Mouse (Mus musculus) heart, postnatal 4 days (tissue): ENCODE data around the gene Slc6a16. TPM values are rescaled to one million over a fixed set of nuclear protein-coding genes. Genes with fewer than 3 reads are reported as not detected.

Source experiments
- DNase-seq: peaks from one replicate; pipeline ENCODE4 v3.0.0; 2021
- total RNA-seq, 2 experiments: library from RNA; stranded (reverse); gene quantifications; 2 replicates each; pipeline ENCODE4 v1.2.3; 2021

The Slc6a16 gene
- total RNA-seq, 2 experiments from 2014 or later = 0.18 TPM; not detected in 1

DNA sequence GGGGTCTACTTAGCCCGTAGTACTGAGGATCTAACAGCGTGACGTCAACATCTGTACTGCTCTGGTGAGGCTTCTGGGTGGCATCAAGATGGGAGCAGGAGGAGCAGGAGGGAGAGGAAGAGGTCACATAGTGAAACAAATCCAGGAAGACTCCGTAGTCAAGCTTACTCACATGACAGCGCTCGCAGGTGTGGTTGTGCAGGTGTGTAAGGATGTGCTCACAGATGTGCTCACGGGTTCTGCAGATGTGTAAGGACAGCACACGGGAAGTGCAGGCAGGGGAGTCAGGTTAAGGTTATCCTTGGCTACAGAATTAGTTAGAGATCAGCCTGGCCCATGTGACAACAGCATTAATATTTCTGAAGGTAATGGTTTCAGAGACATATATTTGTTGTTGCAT is 12.9 kb downstream of the Slc6a16 start:
- DNase-seq = no peak

DNA sequence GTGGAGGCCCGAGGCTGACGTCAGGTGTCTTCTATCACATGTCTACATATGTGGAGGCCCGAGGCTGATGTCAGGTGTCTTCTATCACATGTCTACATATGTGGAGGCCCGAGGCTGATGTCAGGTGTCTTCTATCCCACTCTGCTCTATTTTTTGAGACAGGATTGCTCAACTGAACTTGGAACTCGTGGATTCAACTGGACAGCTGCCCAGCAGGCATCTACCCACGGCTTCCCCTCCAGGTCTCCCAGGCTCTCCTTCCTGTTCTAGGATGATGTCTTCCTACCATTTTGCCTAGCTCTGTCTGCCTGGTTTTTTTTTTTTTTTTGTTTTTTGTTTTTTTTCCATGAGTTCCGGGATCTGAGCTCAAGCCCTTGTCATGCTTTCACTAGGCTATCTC is 14.9 kb downstream of the Slc6a16 start:
- DNase-seq = peak; percentile 40

DNA sequence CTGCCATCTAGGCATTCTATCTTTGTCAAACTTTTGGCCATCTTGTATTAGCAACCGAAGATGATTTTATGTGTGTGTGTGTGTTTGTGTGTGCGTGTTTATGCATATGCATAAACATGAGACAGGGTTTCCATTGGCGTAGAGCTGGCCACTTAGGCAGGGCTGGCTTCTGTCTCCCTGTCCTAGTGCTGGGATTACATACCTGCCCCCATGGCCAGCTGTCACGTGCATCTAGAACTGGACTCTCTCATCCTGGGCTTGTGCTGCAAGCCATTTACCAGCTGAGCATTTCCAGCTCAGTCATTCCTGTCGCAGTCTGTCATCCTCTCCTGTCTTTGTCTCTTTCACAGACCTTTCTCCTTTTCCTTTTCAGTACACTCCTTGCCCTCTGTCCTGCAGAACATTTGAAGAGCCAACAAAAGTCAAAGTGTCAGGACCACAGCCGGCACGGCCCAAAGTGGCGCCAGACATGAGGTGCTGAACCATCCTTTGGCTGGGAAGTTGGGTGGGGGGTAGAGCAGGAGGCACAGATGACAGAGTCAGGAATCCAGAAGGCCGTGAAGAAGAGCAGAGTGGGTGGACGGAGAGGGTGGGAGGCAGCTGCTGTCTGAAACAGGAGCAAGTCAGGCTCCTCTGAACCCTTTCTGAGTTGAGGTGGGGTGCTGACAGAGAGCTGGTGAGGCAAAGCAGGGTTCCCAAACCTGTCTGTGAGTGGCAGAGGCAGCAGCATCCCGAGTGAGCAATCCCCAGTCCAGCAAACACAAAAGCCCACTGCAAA is 16.4 kb downstream of the Slc6a16 start:
- DNase-seq = no peak

DNA sequence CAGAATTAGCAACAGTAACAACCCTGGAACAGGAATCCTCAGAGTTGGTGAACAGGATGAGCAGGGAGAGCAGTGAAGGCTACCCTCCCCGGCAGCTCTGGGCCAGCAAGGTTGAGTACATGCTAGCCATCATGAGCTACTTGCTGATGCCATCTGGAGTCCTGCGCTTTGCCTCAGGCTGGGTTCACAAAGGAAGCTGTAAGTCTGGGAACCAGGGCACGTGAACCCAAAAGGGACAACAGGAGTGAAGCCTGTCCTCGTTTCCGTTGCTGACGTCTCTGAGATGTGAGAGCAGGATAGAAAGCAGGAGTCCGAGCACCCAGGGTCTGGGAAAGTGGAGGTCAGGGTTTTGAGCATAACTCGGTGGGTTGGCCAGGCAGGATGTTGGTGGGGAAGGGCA is 18.4 kb downstream of the Slc6a16 start:
- DNase-seq = no peak

DNA sequence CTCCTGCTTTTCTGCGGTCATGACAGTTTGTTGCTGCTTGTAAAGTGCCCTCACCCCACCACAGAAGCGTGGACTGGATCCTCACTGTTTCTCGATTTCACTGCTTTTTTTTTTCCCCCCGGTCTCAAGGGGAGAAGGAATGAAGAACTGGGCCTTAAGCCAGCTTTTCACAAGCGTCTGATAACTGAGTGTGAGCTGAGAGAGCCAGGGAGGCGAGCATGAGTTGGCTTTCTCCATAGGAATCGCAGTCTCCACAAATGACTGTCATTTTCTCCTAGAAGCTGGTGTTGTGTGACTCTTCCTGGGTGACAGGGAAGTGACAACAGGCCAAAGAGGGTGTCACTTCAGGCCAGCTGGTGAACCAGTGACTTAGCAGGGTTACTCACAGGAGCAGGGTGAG is 21.4 kb downstream of the Slc6a16 start:
- peak; percentile 29 for DNase-seq

DNA sequence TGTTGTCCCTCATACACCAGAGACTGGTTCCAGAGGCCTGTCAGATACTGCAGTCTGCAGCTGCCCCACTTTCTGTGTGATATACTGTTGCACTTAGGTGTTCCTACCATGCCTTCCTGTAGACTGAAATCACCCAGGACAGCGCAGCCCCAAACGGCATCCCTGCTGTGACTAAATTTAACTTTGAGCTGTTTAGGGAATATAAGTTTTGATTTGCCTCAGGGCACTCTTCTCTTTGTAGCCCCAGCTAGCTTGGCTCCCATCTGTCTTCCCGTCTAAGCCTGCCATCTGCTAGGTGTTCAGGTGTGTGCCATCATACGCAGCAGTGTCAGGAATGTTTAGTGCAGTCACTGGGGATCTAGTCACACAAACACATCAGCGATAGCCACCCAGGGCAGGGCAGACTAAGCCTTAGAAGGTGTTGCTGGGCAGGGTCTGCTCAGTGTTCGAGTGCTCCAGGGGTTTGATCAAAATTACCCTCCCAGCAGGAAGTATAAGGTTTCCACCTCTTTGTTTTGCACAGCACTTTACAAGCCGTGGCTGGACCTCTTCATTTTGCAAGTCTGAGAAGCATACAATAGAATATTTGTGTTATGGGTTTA is 22.2 kb downstream of the Slc6a16 start:
- DNase-seq = no peak

DNA sequence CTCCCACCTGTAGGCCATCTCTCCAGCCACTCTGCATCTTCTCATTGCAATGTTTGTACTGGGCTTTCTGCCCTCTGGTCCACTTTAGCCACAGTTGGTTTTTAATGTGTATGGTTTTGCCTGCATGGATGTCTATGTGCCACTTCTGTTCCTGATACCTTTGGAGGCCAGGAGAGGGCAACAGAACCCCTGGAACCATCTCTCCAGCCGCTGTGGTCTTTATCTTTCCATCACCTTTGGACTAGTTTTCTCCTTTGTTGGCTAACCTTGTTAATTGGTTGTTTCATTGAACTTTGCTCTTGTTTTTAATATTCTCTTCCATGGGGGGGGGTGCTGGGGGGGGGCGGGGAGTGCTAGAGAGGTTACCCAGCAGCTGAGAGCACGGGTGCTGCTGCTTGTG is 23.5 kb downstream of the Slc6a16 start:
- no peak for DNase-seq

DNA sequence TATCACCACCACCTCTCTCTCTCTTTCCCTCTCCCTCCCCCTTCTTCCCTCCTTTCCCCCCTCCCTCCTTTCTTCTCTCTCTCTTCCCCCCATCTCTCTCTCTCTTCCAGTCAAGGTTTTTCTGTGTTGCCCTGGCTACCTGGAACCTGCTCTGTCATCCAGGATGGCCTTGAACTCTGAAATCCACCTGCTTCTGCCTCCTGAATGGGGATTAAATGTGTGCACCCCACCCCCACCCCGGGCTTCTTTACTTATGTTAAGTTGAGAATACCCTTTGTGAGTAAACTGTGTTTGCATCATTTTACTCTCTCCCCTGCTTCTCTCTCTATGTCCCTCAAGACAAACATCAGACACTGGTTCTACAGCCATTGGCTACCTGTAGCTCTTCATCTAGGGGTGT is 24.6 kb downstream of the Slc6a16 start:
- no peak for DNase-seq

DNA sequence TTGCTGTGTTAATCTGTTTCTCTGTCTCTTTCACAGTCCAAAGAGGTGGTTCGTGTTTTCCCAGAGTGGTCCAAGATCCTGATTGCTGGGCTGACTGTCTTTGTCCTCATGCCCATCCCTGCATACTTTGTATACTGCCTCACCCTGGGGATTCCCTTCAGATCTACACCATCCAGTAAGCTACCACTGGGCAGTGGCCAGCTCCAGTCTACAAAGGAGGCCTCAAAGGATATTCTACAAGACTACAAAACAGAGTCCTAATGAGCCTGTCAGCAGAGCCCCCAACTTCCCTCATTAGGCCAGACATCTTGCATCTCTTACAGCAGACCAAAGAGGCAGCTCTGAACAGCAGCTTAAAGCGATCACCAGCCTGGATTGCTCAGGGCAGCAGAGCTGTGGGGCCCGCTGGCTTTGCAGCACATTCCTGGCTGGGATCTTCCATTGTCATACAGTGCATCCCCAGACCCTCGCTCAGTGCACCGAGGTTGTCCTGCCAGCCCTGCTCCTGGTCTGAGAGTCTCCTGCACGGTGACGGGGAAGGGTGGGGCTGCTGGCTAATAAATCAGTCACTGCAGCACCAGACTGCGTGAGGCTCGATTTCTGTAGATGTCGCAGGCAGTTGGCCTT is 32.0 kb downstream of the Slc6a16 start:
- no peak for DNase-seq

DNA sequence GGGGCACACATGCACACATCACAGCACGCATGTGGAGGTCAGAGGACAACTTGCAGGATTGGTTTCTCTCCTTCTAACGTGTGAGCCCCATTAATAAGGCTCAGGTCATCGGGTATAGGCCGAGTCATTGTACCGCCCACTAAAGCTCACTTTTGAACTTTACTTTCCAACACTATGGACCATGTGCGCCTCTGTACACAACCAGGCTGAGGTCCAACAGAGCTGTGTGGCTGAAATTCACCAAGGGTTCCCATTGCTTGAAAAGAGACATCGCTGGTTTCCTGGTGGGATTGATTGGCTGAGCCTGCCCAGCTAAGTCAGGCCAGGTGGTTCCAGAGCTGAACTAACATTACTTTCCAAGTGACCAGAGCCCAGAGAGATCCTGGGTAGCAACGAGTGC is 32.8 kb downstream of the Slc6a16 start:
- no peak for DNase-seq

DNA sequence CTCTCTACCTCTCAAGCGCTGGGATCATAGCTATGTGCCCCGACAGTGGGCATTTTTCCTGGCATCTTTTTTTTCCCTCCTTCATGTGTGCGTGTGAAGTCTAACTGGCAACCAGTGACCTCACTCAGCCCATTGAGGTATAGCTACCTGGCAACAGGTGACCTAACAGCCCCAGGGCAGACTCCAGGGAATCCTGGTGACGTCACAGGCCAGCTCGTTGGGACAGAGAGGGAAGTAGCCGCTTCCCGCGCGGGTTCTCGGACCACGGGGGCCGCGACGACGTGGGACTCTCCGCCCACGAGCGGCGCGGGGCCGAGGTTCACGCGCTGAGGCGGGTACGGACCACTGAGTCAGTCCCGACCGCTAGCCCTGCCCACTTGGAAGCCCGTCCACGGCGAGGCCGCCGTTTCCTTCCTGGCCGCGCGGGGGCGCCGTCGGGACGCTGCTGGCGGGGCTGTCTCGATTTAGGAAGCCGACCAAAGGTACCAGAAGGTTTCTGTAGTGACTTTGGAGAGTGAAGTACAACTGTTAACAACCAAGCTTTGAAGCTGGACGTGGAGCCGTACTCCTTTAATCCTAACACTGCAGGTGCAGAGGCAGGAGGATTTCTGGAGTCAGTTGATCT is 36.4 kb downstream of the Slc6a16 start, which contains the start of gene Slc6a21:
Slc6a21 (plus strand) TSS at position 378 of the 625 bp plus-strand sequence.
- peak; percentile 83 for DNase-seq

DNA sequence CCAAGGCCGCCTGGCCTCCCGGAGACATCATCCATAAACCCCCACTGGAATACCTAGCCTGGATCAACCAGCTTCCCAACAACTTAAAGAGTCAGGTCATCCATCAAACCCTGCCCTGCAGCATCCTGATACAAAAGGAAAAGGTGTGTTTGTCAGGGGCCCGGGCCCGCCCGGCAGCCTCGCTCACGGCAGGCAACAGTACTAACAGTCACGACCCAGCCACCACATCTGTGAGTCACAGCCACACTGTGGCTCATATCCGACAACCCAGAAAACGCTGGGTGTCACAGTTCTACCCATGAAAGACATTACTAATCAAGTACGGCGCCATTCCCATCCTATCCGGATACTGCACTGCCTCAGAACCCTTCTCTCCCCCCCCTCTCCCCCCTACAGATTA is 45.6 kb downstream of the Slc6a16 start:
- DNase-seq = no peak

DNA sequence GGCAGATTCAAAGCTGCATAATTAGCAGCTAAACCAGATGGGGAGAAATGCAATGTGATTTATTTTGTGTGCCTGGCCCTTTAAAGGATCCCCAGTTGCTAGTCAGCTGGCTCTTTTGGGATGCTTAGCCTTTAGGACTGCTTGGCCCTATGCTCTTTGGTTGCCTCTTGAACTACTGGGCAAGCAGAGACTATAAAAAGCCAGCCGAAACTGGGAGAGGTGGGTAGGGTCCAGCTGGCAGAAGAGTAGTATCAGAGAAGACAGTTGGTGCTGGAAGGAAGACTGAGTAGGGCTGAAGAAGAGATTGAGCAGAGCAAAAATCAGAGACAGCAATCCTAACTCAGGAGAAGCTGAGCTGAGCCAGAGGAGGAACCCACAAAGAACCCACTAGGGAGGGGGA is 55.7 kb downstream of the Slc6a16 start:
- DNase-seq = no peak

DNA sequence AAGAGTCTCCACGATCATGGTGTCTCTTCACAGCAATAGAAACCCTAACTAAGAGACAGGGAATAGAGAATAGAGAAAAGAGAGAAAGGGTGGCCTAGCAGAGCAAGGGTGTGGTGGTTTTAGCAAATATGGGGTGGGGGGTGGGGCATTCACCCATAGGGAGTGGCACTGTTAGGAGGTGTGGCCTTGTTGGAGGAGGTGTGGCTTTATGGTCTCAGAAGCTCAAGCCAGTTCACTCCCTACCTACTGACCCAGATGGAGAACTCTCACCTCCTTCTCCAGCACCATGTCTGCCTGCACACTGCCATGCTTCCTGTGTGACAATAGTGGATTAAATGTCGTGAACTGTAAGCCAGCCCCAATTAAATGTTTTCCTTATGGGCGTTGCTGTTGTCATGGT is 56.7 kb downstream of the Slc6a16 start:
- no peak for DNase-seq

DNA sequence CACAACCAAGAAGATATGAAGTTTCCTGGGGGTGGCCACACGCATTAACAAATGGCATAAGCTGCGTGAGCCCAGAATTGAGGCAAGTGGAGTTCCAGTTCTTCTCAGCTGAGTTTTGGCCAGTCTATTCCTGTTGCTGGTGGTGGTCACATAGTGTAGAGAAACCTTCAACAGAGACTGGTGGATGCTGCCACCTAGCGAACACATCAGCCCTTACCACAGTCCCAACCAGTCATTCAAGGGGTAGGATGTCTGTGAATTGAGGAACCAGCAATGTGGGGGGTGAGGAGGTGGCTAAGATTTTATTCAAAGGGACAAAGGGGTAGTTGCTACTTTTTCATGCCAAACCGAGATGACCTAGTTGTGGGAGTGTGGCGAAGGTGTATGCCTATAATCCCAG is 58.9 kb downstream of the Slc6a16 start:
- DNase-seq = peak; percentile 77

DNA sequence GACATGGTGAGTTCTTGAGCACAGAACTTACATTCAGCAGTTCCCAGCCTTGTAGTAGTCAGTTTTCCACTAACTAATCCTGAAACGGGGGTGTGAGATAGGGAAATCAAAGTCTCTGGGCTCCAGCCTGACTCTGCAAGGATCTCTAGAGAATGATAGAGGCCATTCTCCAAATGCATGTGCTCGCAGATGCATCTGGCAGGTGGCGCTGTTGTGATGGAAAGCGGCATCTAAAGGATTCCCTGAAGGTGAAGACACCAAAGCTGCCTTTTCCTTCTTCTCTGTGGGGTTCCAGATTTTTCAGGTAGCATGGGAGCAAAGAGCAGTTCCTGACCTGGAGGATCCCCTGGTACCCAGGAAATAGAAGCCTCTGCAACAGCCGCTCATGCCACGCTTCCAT is 59.4 kb downstream of the Slc6a16 start:
- peak; percentile 80 for DNase-seq

DNA sequence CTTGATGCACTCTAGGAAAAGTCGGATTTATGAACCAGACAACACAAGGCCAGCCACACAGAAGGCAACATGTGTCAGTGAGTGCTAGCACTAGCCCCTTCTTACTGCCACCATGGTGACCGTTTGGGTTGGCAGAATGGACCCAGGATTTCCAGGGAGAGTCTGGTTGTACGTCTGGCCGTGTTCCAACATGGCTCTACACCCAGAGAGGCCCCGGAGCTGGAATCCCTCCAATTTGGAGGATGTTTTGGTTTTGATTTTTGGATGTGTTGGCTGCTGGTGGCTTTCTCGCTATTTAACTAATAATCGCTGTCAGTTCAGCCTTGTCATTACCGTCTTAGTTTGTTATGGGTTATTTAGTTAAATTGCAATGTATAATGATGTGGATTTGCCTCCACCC is 61.7 kb downstream of the Slc6a16 start:
- no peak for DNase-seq

DNA sequence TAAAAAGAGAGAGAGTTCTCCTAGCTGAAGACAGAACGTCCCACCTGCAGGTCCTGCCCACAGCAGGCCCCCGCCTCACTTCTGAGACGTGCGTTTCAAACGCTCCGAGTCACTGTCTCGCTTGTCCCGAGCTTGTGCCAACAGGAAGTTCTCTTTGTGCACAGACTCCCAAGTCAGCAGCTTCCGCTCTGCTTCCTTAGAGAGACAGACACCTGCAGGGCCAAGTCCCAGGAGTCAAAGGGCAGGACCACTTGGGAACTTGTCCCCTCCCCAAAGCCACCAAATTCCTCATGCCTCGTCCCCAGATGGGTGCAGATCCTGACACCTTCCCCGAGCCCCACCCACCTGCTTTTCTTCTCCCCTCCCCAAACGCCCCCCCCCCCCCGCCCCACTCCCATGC is 64.0 kb downstream of the Slc6a16 start:
- DNase-seq = no peak

DNA sequence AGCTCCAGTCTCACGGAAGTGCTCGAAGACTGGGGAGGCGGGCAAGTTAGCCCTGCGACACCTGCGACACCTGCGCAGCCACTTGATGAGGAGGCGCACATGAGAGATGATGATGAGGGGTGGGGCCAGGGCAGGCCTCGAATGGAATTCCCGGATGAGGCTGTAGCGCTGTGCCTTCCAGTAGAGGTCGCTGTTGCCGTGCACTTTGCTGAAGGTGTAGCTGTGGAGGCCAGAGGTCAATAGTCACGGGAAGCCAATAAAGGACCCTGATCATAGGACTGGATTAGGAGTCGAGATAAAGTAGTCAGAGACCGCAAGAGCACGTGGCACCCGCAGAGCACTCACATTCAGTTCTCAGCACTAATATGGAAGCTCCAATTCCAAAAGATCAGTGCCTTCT is 64.4 kb downstream of the Slc6a16 start:
- peak; percentile 79 for DNase-seq

DNA sequence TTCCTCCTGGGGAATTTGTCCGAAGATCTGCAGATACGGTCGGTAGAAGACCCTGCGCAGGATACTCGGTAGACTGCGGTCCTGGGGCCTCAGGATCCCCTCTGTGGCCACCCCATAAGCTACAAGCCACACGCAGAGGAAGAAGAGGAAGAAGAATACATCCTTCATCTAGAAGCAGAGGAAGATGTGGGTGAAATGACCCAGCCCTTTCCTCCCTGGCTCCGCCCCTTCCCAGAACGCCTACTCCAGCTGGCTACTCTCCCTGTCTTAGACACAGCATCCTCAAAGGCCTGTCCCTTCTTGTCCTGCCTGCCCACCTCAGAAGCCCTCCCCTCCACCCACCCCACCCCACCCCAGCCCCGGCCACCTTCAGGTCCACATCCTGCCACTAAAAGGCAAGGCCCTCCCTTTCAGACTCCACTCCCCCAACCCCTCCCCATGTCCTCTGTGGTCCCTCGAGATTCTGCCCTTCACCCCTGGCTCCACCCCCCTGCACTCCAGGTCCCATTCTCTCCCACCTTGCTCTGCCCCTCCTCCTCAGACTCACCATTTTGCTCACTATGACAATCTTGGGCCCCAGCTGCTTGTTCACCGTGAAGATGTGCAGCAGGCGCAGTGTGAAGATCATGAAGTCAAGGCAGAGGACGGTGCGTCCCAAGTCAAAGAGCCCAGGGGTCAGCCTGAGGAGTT is 67.8 kb downstream of the Slc6a16 start:
- DNase-seq = no peak

DNA sequence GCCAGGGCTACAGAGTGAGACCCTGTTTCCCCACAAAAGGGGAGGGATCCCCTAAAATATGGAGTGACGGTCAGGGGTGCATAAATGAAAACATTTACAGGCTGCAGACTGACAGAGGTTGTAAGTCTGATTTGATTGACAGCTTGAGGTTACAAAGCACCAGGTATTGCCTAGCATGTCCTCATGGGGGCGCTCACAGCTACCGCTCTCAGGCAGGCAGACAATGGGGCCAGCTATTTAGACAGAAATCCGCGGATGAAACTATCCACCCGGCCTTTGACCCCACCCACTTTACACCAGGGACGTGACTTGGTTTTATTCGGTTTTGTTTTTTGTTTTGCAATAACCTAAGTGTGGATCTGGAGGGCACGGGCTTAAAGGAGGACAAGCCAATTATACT is 68.6 kb downstream of the Slc6a16 start:
- peak; percentile 73 for DNase-seq

DNA sequence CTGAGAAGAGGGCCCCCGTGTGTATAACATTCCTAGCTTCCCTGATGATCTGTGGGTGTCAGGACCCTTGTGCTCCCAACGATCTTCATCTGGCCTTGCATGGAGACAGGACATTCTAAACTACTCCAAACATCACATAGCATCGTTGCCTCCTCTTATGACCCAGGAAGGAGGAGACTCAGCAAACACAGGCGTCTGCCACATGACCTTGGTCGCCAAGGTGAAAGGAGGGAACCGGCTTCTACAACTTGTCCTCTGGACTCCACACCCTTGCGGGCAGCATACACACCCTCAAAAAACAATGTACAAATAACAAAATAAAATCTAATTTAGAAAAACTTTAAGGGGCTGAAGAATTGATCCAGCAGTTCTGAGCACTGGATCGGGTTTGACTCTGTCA is 71.1 kb downstream of the Slc6a16 start:
- DNase-seq = no peak
